Mouse (Mus musculus) neural tube, embryonic 11.5 days (tissue): ENCODE results near the gene Scnn1a. TPM values are rescaled to one million over a fixed set of nuclear protein-coding genes. Genes with fewer than 3 reads are reported as not detected.

ENCODE experiments used
- ATAC-seq: fragments of 200-750 bp; cut with Nextera tagmentation; 2 replicates; pipeline ENCODE4 v1.8.0; 2017; ENCODE audit warnings: moderate number of reproducible peaks, mild to moderate bottlenecking, moderate TSS enrichment, moderate library complexity; ENCODE audit not compliant: insufficient read depth, low FRiP score, low TSS enrichment
- DNase-seq: peaks from one replicate; pipeline ENCODE4 v3.0.0-alpha.2; 2015; ENCODE audit warnings: low spot score
- H3K27ac ChIP-seq: fragments of 300-500 bp; sonication (generic); 2 replicates; pipeline ENCODE4 v1.5.1; 2014; ENCODE audit warnings: low read depth, mild to moderate bottlenecking, low read length
- H3K27me3 ChIP-seq: fragments of 300-500 bp; sonication (generic); 2 replicates; pipeline ENCODE4 v1.6.1; 2014; ENCODE audit warnings: mild to moderate bottlenecking, low read length, mixed read lengths; ENCODE audit not compliant: control insufficient read depth, insufficient read depth
- H3K36me3 ChIP-seq: fragments of 300-500 bp; sonication (generic); 2 replicates; pipeline ENCODE4 v1.6.1; 2014; ENCODE audit warnings: mild to moderate bottlenecking, low read length, moderate library complexity, mixed read lengths; ENCODE audit not compliant: control insufficient read depth, insufficient read depth
- H3K4me1 ChIP-seq: fragments of 300-500 bp; sonication (generic); 2 replicates; pipeline ENCODE4 v1.6.1; 2014; ENCODE audit warnings: low read length, mixed read lengths; ENCODE audit not compliant: control insufficient read depth, insufficient read depth
- H3K4me2 ChIP-seq: fragments of 300-500 bp; sonication (generic); 2 replicates; pipeline ENCODE4 v1.6.1; 2014; ENCODE audit warnings: low read depth, mild to moderate bottlenecking, moderate library complexity
- H3K4me3 ChIP-seq: fragments of 300-500 bp; sonication (generic); 2 replicates; pipeline ENCODE4 v1.5.1; 2014; ENCODE audit warnings: low read depth, low read length
- H3K9ac ChIP-seq: fragments of 300-500 bp; sonication (generic); 2 replicates; pipeline ENCODE4 v1.6.1; 2014; ENCODE audit warnings: mild to moderate bottlenecking, low read length
- H3K9me3 ChIP-seq: fragments of 300-500 bp; sonication (generic); 2 replicates; pipeline ENCODE4 v1.6.1; 2016; ENCODE audit warnings: low read length; ENCODE audit not compliant: control insufficient read depth
- WGBS: fragments of 180-500 bp; shearing (Covaris S2); extraction: QIAGEN DNeasy Blood & Tissue Kit; methylation state at CpG from one replicate; pipeline ENCODE4 v1.1.7; 2014; 5-methylcytosine and 5-hydroxymethylcytosine counted together
- polyA plus RNA-seq: library from polyadenylated mRNA; unstranded; fragments of >200 nt; fragmentation: Nextera tagmentation; extraction: Ambion mirVana; gene quantifications from 2 replicates; pipeline ENCODE4 v1.2.1, GENCODE M21; 2014

Scnn1a gene
- polyA plus RNA-seq, 1 experiment from 2014 or later = 0.80 TPM

DNA sequence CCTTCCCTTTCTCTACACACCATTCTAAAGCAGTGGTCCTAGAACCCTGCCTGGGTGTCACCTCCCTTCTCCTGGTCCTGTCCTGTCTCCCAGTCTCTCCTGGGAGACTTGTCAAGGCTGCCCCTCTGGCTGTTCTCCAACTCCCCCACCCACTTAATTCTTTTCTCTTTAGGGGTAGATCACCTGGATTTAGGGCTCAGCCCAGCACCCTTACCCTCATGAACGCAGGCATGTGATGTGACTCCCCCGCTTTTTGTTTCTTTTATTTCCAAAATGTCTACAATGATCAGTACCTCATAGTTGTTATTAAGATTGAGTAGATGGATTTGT is 30.5 kb downstream of the Scnn1a start:
- Histone ChIP-seq H3K27ac (no peak overlapping the region), H3K4me3 (peak overlapping the region; percentile 51), H3K36me3 (no peaks in the 10 kb centered on the region), H3K4me2 (peak overlapping the region; percentile 88), H3K9me3 (no peaks in the 10 kb centered on the region), H3K9ac (peak overlapping the region; percentile 75; the same call in 1 of the 2 replicates), H3K27me3 (peaks cover 2% of the 10 kb centered on the region; the same call in 1 of the 2 replicates), H3K4me1 (peaks cover 16% of the 10 kb centered on the region)
- DNase-seq (no peak), ATAC-seq (no peak)
- 91% methylated on average over 2 of the region's 2 CpGs for WGBS

- no peak overlapping the region for H3K4me2 ChIP-seq
- peaks cover 16% of the 10 kb centered on the region for H3K4me1 ChIP-seq
- H3K36me3 ChIP-seq = no peaks in the 10 kb centered on the region
- H3K27ac ChIP-seq = no peak overlapping the region
- ATAC-seq = no peak
- peaks cover 2% of the 10 kb centered on the region; the same call in 1 of the 2 replicates for H3K27me3 ChIP-seq
- H3K9ac ChIP-seq = no peak overlapping the region
- H3K4me3 ChIP-seq = no peak overlapping the region
- no peak for DNase-seq
- no peaks in the 10 kb centered on the region for H3K9me3 ChIP-seq
- 79% methylated on average over 8 of the region's 8 CpGs for WGBS
Measured at GRCm38 (mm10) chr6:125351368-125352045, 31.0 kb downstream of the Scnn1a start.

DNA sequence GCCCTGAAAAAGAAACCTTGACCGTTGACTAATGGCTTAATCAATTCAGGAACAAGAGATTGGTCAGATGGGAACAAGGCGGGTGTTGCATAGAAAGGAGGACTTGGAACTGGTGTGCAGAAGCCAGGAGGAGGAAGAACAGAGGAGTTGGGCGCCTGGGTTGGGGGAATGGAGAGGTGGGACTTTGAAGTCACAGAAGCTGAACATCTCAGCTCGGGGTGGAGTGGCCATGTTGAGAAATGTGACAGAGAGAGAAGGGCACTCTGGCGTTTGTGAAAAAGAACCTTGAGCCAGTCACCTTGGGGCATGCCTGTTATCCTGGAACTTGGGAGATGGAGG is 31.6 kb downstream of the Scnn1a start:
- H3K36me3 ChIP-seq = no peaks in the 10 kb centered on the region
- DNase-seq = no peak
- H3K27ac ChIP-seq = no peak overlapping the region
- no peak overlapping the region for H3K4me2 ChIP-seq
- H3K27me3 ChIP-seq = peaks cover 2% of the 10 kb centered on the region; the same call in 1 of the 2 replicates
- whole genome bisulfite sequencing = 67% methylated on average over 5 of the region's 5 CpGs
- H3K4me3 ChIP-seq = no peak overlapping the region
- no peak overlapping the region for H3K9ac ChIP-seq
- no peak for ATAC-seq
- H3K4me1 ChIP-seq = peaks cover 16% of the 10 kb centered on the region
- no peaks in the 10 kb centered on the region for H3K9me3 ChIP-seq

- no peak for DNase-seq
- H3K27me3 ChIP-seq = peaks cover 2% of the 10 kb centered on the region; the same call in 1 of the 2 replicates
- no peaks in the 10 kb centered on the region; the same call in 1 of the 2 replicates for H3K36me3 ChIP-seq
- no peak overlapping the region for H3K4me3 ChIP-seq
- ATAC-seq = no peak
- 46% methylated on average over 4 of the region's 4 CpGs for WGBS
- H3K9me3 ChIP-seq = no peaks in the 10 kb centered on the region
- no peak overlapping the region for H3K4me2 ChIP-seq
- H3K4me1 ChIP-seq = peaks cover 16% of the 10 kb centered on the region
- H3K27ac ChIP-seq = no peak overlapping the region
- no peak overlapping the region for H3K9ac ChIP-seq
Measured at GRCm38 (mm10) chr6:125352811-125353210, 32.4 kb downstream of the Scnn1a start.

- DNase-seq (no peak), ATAC-seq (no peak)
- Histone ChIP-seq H3K4me2 (no peak overlapping the region), H3K27me3 (peaks cover 2% of the 10 kb centered on the region; the same call in 1 of the 2 replicates), H3K36me3 (peaks cover 3% of the 10 kb centered on the region; the same call in 1 of the 2 replicates), H3K27ac (no peak overlapping the region), H3K4me3 (no peak overlapping the region), H3K4me1 (peaks cover 16% of the 10 kb centered on the region), H3K9ac (no peak overlapping the region), H3K9me3 (no peaks in the 10 kb centered on the region)
- WGBS = 84% methylated on average over 11 of the region's 11 CpGs
Measured at GRCm38 (mm10) chr6:125353221-125353620, 32.8 kb downstream of the Scnn1a start.

GRCm38 (mm10) chr6:125353655-125354054 is 33.2 kb downstream of the Scnn1a start:
- ATAC-seq (no peak), DNase-seq (no peak)
- no peak overlapping the region for H3K9ac ChIP-seq
- peaks cover 2% of the 10 kb centered on the region; the same call in 1 of the 2 replicates for H3K27me3 ChIP-seq
- no peak overlapping the region for H3K4me2 ChIP-seq
- peaks cover 16% of the 10 kb centered on the region for H3K4me1 ChIP-seq
- WGBS = 79% methylated on average over 3 of the region's 4 CpGs
- no peak overlapping the region for H3K27ac ChIP-seq
- H3K4me3 ChIP-seq = no peak overlapping the region
- no peaks in the 10 kb centered on the region for H3K9me3 ChIP-seq
- H3K36me3 ChIP-seq = peaks cover 3% of the 10 kb centered on the region; the same call in 1 of the 2 replicates

GRCm38 (mm10) chr6:125354352-125355151 is 34.1 kb downstream of the Scnn1a start:
- H3K4me3 ChIP-seq = no peak overlapping the region
- 11% methylated on average over 14 of the region's 14 CpGs for WGBS
- no peak overlapping the region for H3K4me2 ChIP-seq
- DNase-seq (no peak), ATAC-seq (no peak)
- H3K36me3 ChIP-seq = peaks cover 3% of the 10 kb centered on the region; the same call in 1 of the 2 replicates
- no peaks in the 10 kb centered on the region for H3K27me3 ChIP-seq
- no peak overlapping the region for H3K9ac ChIP-seq
- no peak overlapping the region for H3K27ac ChIP-seq
- H3K4me1 ChIP-seq = peaks cover 13% of the 10 kb centered on the region
- H3K9me3 ChIP-seq = no peaks in the 10 kb centered on the region

- no peaks in the 10 kb centered on the region for H3K27me3 ChIP-seq
- no peak overlapping the region for H3K4me3 ChIP-seq
- H3K27ac ChIP-seq = no peak overlapping the region
- 4% methylated on average over 10 of the region's 10 CpGs for WGBS
- H3K4me1 ChIP-seq = peaks cover 12% of the 10 kb centered on the region
- peaks cover 3% of the 10 kb centered on the region; the same call in 1 of the 2 replicates for H3K36me3 ChIP-seq
- H3K9me3 ChIP-seq = no peaks in the 10 kb centered on the region
- no peak overlapping the region for H3K9ac ChIP-seq
- DNase-seq (no peak), ATAC-seq (no peak)
- peak overlapping the region; percentile 22; the same call in 1 of the 2 replicates for H3K4me2 ChIP-seq
Measured at GRCm38 (mm10) chr6:125355197-125355741, 34.8 kb downstream of the Scnn1a start.
